Mouse (Mus musculus) midbrain, embryonic 14.5 days (tissue): Measurements from ENCODE around the gene E130309D02Rik. TPM values are rescaled to one million over a fixed set of nuclear protein-coding genes. Genes with fewer than 3 reads are reported as not detected.
A peak's percentile ranks its signal among the peaks of the same experiment; 100 is the strongest.

Source experiments
- ATAC-seq: fragments of 200-750 bp; cut with Nextera tagmentation; 2 replicates; pipeline ENCODE4 v1.8.0; 2017; ENCODE audit warnings: moderate number of reproducible peaks, moderate library complexity; ENCODE audit not compliant: low FRiP score, low TSS enrichment
- DNase-seq: peaks from one replicate; pipeline ENCODE4 v3.0.0-alpha.2; 2015
- H3K27ac ChIP-seq: fragments of 300-500 bp; sonication (generic); replicated peaks from 2 replicates; pipeline ENCODE4 v1.5.1; 2014; ENCODE audit warnings: mild to moderate bottlenecking, low read depth, low read length, moderate library complexity
- H3K27me3 ChIP-seq: fragments of 300-500 bp; sonication (generic); 2 replicates; pipeline ENCODE4 v1.6.1; 2014; ENCODE audit warnings: low read length, control low read depth, mixed read lengths; ENCODE audit not compliant: control insufficient read depth, insufficient read depth
- H3K36me3 ChIP-seq: fragments of 300-500 bp; sonication (generic); 2 replicates; pipeline ENCODE4 v1.6.1; 2014; ENCODE audit warnings: low read length, control low read depth; ENCODE audit not compliant: control insufficient read depth, insufficient read depth
- H3K4me1 ChIP-seq: fragments of 300-500 bp; sonication (generic); 2 replicates; pipeline ENCODE4 v1.6.1; 2014; ENCODE audit warnings: mild to moderate bottlenecking, antibody characterized with exemption, low read length, control low read depth; ENCODE audit not compliant: control insufficient read depth, insufficient read depth
- H3K4me2 ChIP-seq: fragments of 300-500 bp; sonication (generic); 2 replicates; pipeline ENCODE4 v1.6.1; 2014; ENCODE audit warnings: mild to moderate bottlenecking, low read length, moderate library complexity
- H3K4me3 ChIP-seq: fragments of 300-500 bp; sonication (generic); replicated peaks from 2 replicates; pipeline ENCODE4 v1.5.1; 2014; ENCODE audit warnings: low read depth, low read length
- H3K9ac ChIP-seq: fragments of 300-500 bp; sonication (generic); replicated peaks from 2 replicates; pipeline ENCODE4 v1.6.1; 2014; ENCODE audit warnings: mild to moderate bottlenecking, low read length, moderate library complexity
- H3K9me3 ChIP-seq: fragments of 300-500 bp; sonication (generic); 2 replicates; pipeline ENCODE4 v1.6.1; 2016; ENCODE audit warnings: low read length, control low read depth, mixed read lengths; ENCODE audit not compliant: control insufficient read depth
- WGBS: fragments of 180-500 bp; shearing (Covaris S2); extraction: QIAGEN DNeasy Blood & Tissue Kit; methylation state at CpG from one replicate; pipeline ENCODE4 v1.1.7; 2014; 5-methylcytosine and 5-hydroxymethylcytosine counted together
- polyA plus RNA-seq: library from polyadenylated mRNA; unstranded; fragments of >200 nt; fragmentation: Nextera tagmentation; extraction: Ambion mirVana; gene quantifications from 2 replicates; pipeline ENCODE4 v1.2.1, GENCODE M21; 2014

The E130309D02Rik gene
- polyA plus RNA-seq, 1 experiment from 2014 or later = 30.0 TPM

GRCm38 (mm10) chr5:143269363-143270150, 45.6 kb downstream of the E130309D02Rik start, which contains the start of gene Zfp316:
Zfp316 (minus strand) TSS chr5:143270022.
- H3K36me3 ChIP-seq = peaks cover 3% of the 10 kb centered on the region
- WGBS = under 1% methylated on average over 68 of the region's 79 CpGs
- H3K4me1 ChIP-seq = peaks cover 16% of the 10 kb centered on the region

GRCm38 (mm10) chr5:143268985-143269362, 46.2 kb downstream of the E130309D02Rik start:
- ATAC-seq = no peak; the same call in none of the 2 replicates
- Histone ChIP-seq H3K4me1 (peaks cover 16% of the 10 kb centered on the region), H3K27ac (peak overlapping the region; percentile 86), H3K36me3 (peaks cover 9% of the 10 kb centered on the region), H3K4me3 (peak overlapping the region; percentile 92), H3K9ac (peak overlapping the region; percentile 96), H3K27me3 (no peaks in the 10 kb centered on the region), H3K9me3 (no peaks in the 10 kb centered on the region), H3K4me2 (peak overlapping the region; percentile 65)
- 18% methylated on average over 8 of the region's 8 CpGs for WGBS
- no peak for DNase-seq

More at GRCm38 (mm10) chr5:143269363-143270150, 45.6 kb downstream of the E130309D02Rik start, which contains the start of gene Zfp316:
- no peaks in the 10 kb centered on the region for H3K9me3 ChIP-seq
- H3K27ac ChIP-seq = peak within 1 kb of the TSS; percentile 86
- H3K4me2 ChIP-seq = peak within 1 kb of the TSS; percentile 65
- peak; percentile 79 for ATAC-seq
- no peaks in the 10 kb centered on the region for H3K27me3 ChIP-seq
- peak within 1 kb of the TSS; percentile 96 for H3K9ac ChIP-seq
- DNase-seq = peak; percentile 92
- peak within 1 kb of the TSS; percentile 92 for H3K4me3 ChIP-seq

GRCm38 (mm10) chr5:143266794-143267193, 48.4 kb downstream of the E130309D02Rik start:
- ATAC-seq (no peak), DNase-seq (no peak)
- no peaks in the 10 kb centered on the region for H3K9me3 ChIP-seq
- 88% methylated on average over 6 of the region's 6 CpGs for WGBS
- peaks cover 30% of the 10 kb centered on the region for H3K36me3 ChIP-seq
- H3K4me1 ChIP-seq = peaks cover 16% of the 10 kb centered on the region
- no peak overlapping the region for H3K27ac ChIP-seq
- no peak overlapping the region for H3K9ac ChIP-seq
- H3K27me3 ChIP-seq = no peaks in the 10 kb centered on the region
- no peak overlapping the region for H3K4me3 ChIP-seq
- H3K4me2 ChIP-seq = no peak overlapping the region

GRCm38 (mm10) chr5:143265409-143265808, 49.8 kb downstream of the E130309D02Rik start:
- Histone ChIP-seq H3K27me3 (no peaks in the 10 kb centered on the region), H3K4me2 (no peak overlapping the region), H3K4me3 (no peak overlapping the region), H3K27ac (no peak overlapping the region), H3K9ac (no peak overlapping the region), H3K9me3 (no peaks in the 10 kb centered on the region), H3K4me1 (peaks cover 10% of the 10 kb centered on the region), H3K36me3 (peaks cover 44% of the 10 kb centered on the region)
- WGBS = 42% methylated on average over 1 of the region's 1 CpGs
- ATAC-seq (no peak), DNase-seq (no peak)

GRCm38 (mm10) chr5:143264689-143265088, 50.5 kb downstream of the E130309D02Rik start:
- Histone ChIP-seq H3K9me3 (no peaks in the 10 kb centered on the region), H3K4me3 (no peak overlapping the region), H3K36me3 (peaks cover 51% of the 10 kb centered on the region), H3K27me3 (no peaks in the 10 kb centered on the region), H3K27ac (no peak overlapping the region), H3K4me1 (peaks cover 9% of the 10 kb centered on the region), H3K9ac (no peak overlapping the region), H3K4me2 (no peak overlapping the region)
- 93% methylated on average over 10 of the region's 10 CpGs for WGBS
- no peak for ATAC-seq
- DNase-seq = no peak

GRCm38 (mm10) chr5:143261636-143262035, 53.5 kb downstream of the E130309D02Rik start:
- Histone ChIP-seq H3K4me2 (no peak overlapping the region), H3K27me3 (peaks cover 17% of the 10 kb centered on the region), H3K9ac (no peak overlapping the region), H3K36me3 (peaks cover 74% of the 10 kb centered on the region), H3K9me3 (no peaks in the 10 kb centered on the region), H3K4me3 (no peak overlapping the region), H3K4me1 (no peaks in the 10 kb centered on the region), H3K27ac (no peak overlapping the region)
- ATAC-seq = no peak
- WGBS = 95% methylated on average over 8 of the region's 8 CpGs
- DNase-seq = no peak

GRCm38 (mm10) chr5:143255802-143256201, 59.4 kb downstream of the E130309D02Rik start:
- WGBS = 85% methylated on average over 5 of the region's 5 CpGs
- H3K36me3 ChIP-seq = peaks cover 92% of the 10 kb centered on the region
- H3K27ac ChIP-seq = no peak overlapping the region
- no peak for DNase-seq
- no peak overlapping the region for H3K9ac ChIP-seq
- H3K27me3 ChIP-seq = peaks cover 60% of the 10 kb centered on the region
- H3K4me2 ChIP-seq = no peak overlapping the region
- H3K4me3 ChIP-seq = no peak overlapping the region
- H3K9me3 ChIP-seq = no peaks in the 10 kb centered on the region
- no peak for ATAC-seq
- peaks cover 12% of the 10 kb centered on the region; the same call in 1 of the 2 replicates for H3K4me1 ChIP-seq

GRCm38 (mm10) chr5:143255131-143255519, 60.0 kb downstream of the E130309D02Rik start:
- 0 out of 2 replicates have a peak overlapping the region, but pooled peaks have one; percentile 12 for H3K9ac ChIP-seq

More at GRCm38 (mm10) chr5:143255131-143255519, 60.0 kb downstream of the E130309D02Rik start:
- 28% methylated on average over 24 of the region's 24 CpGs for WGBS
- Histone ChIP-seq H3K27ac (no peak overlapping the region), H3K4me1 (peaks cover 12% of the 10 kb centered on the region; the same call in 1 of the 2 replicates), H3K27me3 (peaks cover 60% of the 10 kb centered on the region), H3K36me3 (peaks cover 85% of the 10 kb centered on the region), H3K9me3 (no peaks in the 10 kb centered on the region), H3K4me2 (no peak overlapping the region), H3K4me3 (no peak overlapping the region)
- DNase-seq (no peak), ATAC-seq (no peak)
